14 mouse cellular contexts compared by ENCODE assay signal in genomic region chr16:34407036-34407435, GRCm38 (mm10).
"Had no signal": no experiment of that assay in that cellular context is flagged by ENCODE, and none has a peak within 500 bp of the region (broad histone marks: within the 10 kb centered on the region; RNA-seq: fewer than 3 reads in every experiment).

No protein-coding gene starts in this region.

- H3K36me3 ChIP-seq: intestine, embryonic 15.5 days; limb, embryonic 12.5 days; liver, embryonic 13.5 days; lung, embryonic 15.5 days; neural tube, embryonic 12.5 days had no signal

- H3K9me3 ChIP-seq: intestine, embryonic 15.5 days; limb, embryonic 12.5 days; liver, embryonic 13.5 days; lung, embryonic 15.5 days; neural tube, embryonic 12.5 days had no signal

- H3K4me2 ChIP-seq: intestine, embryonic 15.5 days; limb, embryonic 12.5 days; liver, embryonic 13.5 days; lung, embryonic 15.5 days; neural tube, embryonic 12.5 days had no signal

- H3K9ac ChIP-seq: intestine, embryonic 15.5 days; limb, embryonic 12.5 days; liver, embryonic 13.5 days; liver, postnatal 0 days; lung, embryonic 15.5 days; neural tube, embryonic 12.5 days had no signal

- H3K27me3 ChIP-seq: intestine, embryonic 15.5 days; limb, embryonic 12.5 days; liver, embryonic 13.5 days; lung, embryonic 15.5 days; neural tube, embryonic 12.5 days had no signal

- H3K4me3 ChIP-seq: intestine, embryonic 15.5 days; limb, embryonic 12.5 days; liver, embryonic 13.5 days; lung, embryonic 15.5 days; myocyte; neural tube, embryonic 12.5 days had no signal

- ATAC-seq: intestine, embryonic 15.5 days; liver, postnatal 0 days had no signal

- H3K4me1 ChIP-seq: intestine, embryonic 15.5 days; liver, embryonic 13.5 days; lung, embryonic 15.5 days; neural tube, embryonic 12.5 days had no signal

- DNase-seq: kidney, adult 18-20 months; kidney, postnatal 10 days; kidney, postnatal 4 days; liver; liver, embryonic 13.5 days; liver, postnatal 0 days; spleen, adult 18-20 months; thymus, adult 18-20 months; thymus, postnatal 14 days had no signal

- H3K27ac ChIP-seq: intestine, embryonic 15.5 days; limb, embryonic 12.5 days; liver, embryonic 13.5 days; lung, embryonic 15.5 days; neural tube, embryonic 12.5 days had no signal
